Mouse (Mus musculus): ENCODE measurements around the gene Tsks. TPM values are rescaled to one million over a fixed set of nuclear protein-coding genes. Genes with fewer than 3 reads are reported as not detected.

Tsks gene
- polyA plus RNA-seq, 1 experiment from 2014 or later: 0.23 TPM

- Histone ChIP-seq H3K27me3 (ENCODE audit: control insufficient read depth, insufficient read depth, low read length) (no peaks in the 10 kb centered on the region), H3K4me1 (replicated peaks; ENCODE audit: control insufficient read depth, insufficient read depth, low read length) (peaks cover 7% of the 10 kb centered on the region), H3K9ac (ENCODE audit: low read length) (no peak overlapping the region), H3K27ac (ENCODE audit: low read depth, low read length) (no peak overlapping the region), H3K9me3 (ENCODE audit: control insufficient read depth, low read length) (no peaks in the 10 kb centered on the region), H3K4me3 (ENCODE audit: low read depth, low read length) (no peak overlapping the region), H3K36me3 (ENCODE audit: control insufficient read depth, insufficient read depth, low read length) (peaks cover 27% of the 10 kb centered on the region), H3K4me2 (ENCODE audit: low read depth, low read length, severe bottlenecking) (no peak overlapping the region)
- DNase-seq (ENCODE audit: low spot score) (no peak), ATAC-seq (replicated peaks; ENCODE audit: low FRiP score) (no peak)
- 89% methylated on average over 21 of the region's 21 CpGs for WGBS
These were observed 57.6 kb downstream of the Tsks start for GRCm38 (mm10) chr7:45000539-45001114.

- H3K27ac ChIP-seq (ENCODE audit: low read depth, low read length): no peak overlapping the region
- DNase-seq (ENCODE audit: low spot score) (no peak), ATAC-seq (replicated peaks; ENCODE audit: low FRiP score) (no peak)
- H3K4me1 ChIP-seq (replicated peaks; ENCODE audit: control insufficient read depth, insufficient read depth, low read length): peaks cover 7% of the 10 kb centered on the region
- WGBS: 87% methylated on average over 7 of the region's 7 CpGs
- H3K4me3 ChIP-seq (ENCODE audit: low read depth, low read length): no peak overlapping the region
- no peaks in the 10 kb centered on the region for H3K9me3 ChIP-seq (ENCODE audit: control insufficient read depth, low read length)
- no peak overlapping the region for H3K9ac ChIP-seq (ENCODE audit: low read length)
- no peaks in the 10 kb centered on the region for H3K27me3 ChIP-seq (ENCODE audit: control insufficient read depth, insufficient read depth, low read length)
- H3K4me2 ChIP-seq (ENCODE audit: low read depth, low read length, severe bottlenecking): no peak overlapping the region
- peaks cover 36% of the 10 kb centered on the region for H3K36me3 ChIP-seq (ENCODE audit: control insufficient read depth, insufficient read depth, low read length)
These were observed 59.4 kb downstream of the Tsks start for GRCm38 (mm10) chr7:45002440-45002839.

- DNase-seq (ENCODE audit: low spot score) (no peak), ATAC-seq (replicated peaks; ENCODE audit: low FRiP score) (no peak)
- no peaks in the 10 kb centered on the region for H3K27me3 ChIP-seq (ENCODE audit: control insufficient read depth, insufficient read depth, low read length)
- no peak overlapping the region for H3K4me2 ChIP-seq (ENCODE audit: low read depth, low read length, severe bottlenecking)
- no peaks in the 10 kb centered on the region for H3K4me1 ChIP-seq (replicated peaks; ENCODE audit: control insufficient read depth, insufficient read depth, low read length)
- no peaks in the 10 kb centered on the region for H3K9me3 ChIP-seq (ENCODE audit: control insufficient read depth, low read length)
- H3K27ac ChIP-seq (ENCODE audit: low read depth, low read length): no peak overlapping the region
- H3K4me3 ChIP-seq (ENCODE audit: low read depth, low read length): no peak overlapping the region
- H3K36me3 ChIP-seq (ENCODE audit: control insufficient read depth, insufficient read depth, low read length): peaks cover 44% of the 10 kb centered on the region
- 90% methylated on average over 3 of the region's 3 CpGs for WGBS
- no peak overlapping the region for H3K9ac ChIP-seq (ENCODE audit: low read length)
These were observed 61.5 kb downstream of the Tsks start for GRCm38 (mm10) chr7:45004546-45004945.

GRCm38 (mm10) chr7:45005321-45005992, 62.5 kb downstream of the Tsks start:
- DNase-seq (ENCODE audit: low spot score) (no peak), ATAC-seq (replicated peaks; ENCODE audit: low FRiP score) (no peak)
- Histone ChIP-seq H3K4me1 (replicated peaks; ENCODE audit: control insufficient read depth, insufficient read depth, low read length) (no peaks in the 10 kb centered on the region), H3K9ac (ENCODE audit: low read length) (no peak overlapping the region), H3K4me3 (ENCODE audit: low read depth, low read length) (no peak overlapping the region), H3K36me3 (ENCODE audit: control insufficient read depth, insufficient read depth, low read length) (peaks cover 44% of the 10 kb centered on the region), H3K27me3 (ENCODE audit: control insufficient read depth, insufficient read depth, low read length) (no peaks in the 10 kb centered on the region), H3K9me3 (ENCODE audit: control insufficient read depth, low read length) (no peaks in the 10 kb centered on the region), H3K27ac (ENCODE audit: low read depth, low read length) (no peak overlapping the region), H3K4me2 (ENCODE audit: low read depth, low read length, severe bottlenecking) (no peak overlapping the region)
- 88% methylated on average over 6 of the region's 6 CpGs for WGBS

DNA sequence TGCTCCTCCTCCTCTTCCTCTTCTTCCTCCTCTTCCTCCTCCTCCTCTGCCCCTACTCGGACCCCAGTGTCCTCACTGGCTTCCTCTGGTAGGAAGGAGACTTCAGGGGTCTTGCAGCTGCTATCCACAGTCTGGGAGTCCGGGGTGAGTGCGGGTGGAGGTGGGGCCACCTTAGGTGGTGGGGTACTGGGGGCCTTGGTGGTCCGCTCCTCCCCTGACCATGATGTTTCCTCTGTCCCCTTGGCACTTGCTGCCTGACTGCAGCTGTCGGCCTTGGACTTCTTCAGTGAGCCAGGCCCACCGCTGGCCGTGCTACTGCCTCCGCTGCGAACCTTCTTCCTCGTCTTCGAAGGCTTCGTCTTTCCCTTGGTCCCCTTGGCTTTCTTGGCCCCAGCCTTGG, 63.5 kb downstream of the Tsks start:
- H3K9me3 ChIP-seq (ENCODE audit: control insufficient read depth, low read length): no peaks in the 10 kb centered on the region
- no peaks in the 10 kb centered on the region for H3K4me1 ChIP-seq (replicated peaks; ENCODE audit: control insufficient read depth, insufficient read depth, low read length)
- no peaks in the 10 kb centered on the region for H3K27me3 ChIP-seq (ENCODE audit: control insufficient read depth, insufficient read depth, low read length)
- ATAC-seq (replicated peaks; ENCODE audit: low FRiP score): no peak
- 96% methylated on average over 12 of the region's 12 CpGs for WGBS
- no peak overlapping the region for H3K9ac ChIP-seq (ENCODE audit: low read length)
- H3K4me2 ChIP-seq (ENCODE audit: low read depth, low read length, severe bottlenecking): no peak overlapping the region
- H3K4me3 ChIP-seq (ENCODE audit: low read depth, low read length): no peak overlapping the region
- peaks cover 43% of the 10 kb centered on the region for H3K36me3 ChIP-seq (ENCODE audit: control insufficient read depth, insufficient read depth, low read length)
- no peak for DNase-seq (ENCODE audit: low spot score)
- H3K27ac ChIP-seq (ENCODE audit: low read depth, low read length): no peak overlapping the region

DNA sequence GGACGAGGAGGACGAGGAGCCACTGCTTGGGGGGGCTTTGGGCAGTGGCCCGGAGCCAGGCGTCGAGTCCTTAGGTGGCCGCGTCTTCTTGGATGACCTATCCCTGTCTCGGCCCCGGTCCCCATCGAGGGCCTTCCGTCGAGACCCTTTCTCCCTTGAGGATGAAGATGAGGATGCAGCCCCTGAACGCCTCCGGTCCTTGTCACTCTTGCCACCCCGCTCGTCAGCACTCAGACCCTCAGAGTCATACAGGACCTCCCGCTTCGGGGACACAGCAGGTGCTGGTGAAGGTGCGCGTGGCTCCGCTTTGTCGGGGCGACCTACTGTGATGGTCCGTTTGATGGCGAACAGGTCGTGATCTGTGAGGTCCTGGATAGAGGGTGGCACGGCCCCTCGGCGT, 64.1 kb downstream of the Tsks start:
- H3K9me3 ChIP-seq (ENCODE audit: control insufficient read depth, low read length): no peaks in the 10 kb centered on the region
- ATAC-seq (replicated peaks; ENCODE audit: low FRiP score) (no peak), DNase-seq (ENCODE audit: low spot score) (no peak)
- no peaks in the 10 kb centered on the region for H3K27me3 ChIP-seq (ENCODE audit: control insufficient read depth, insufficient read depth, low read length)
- H3K27ac ChIP-seq (ENCODE audit: low read depth, low read length): no peak overlapping the region
- WGBS: 95% methylated on average over 29 of the region's 29 CpGs
- no peaks in the 10 kb centered on the region for H3K4me1 ChIP-seq (replicated peaks; ENCODE audit: control insufficient read depth, insufficient read depth, low read length)
- H3K4me2 ChIP-seq (ENCODE audit: low read depth, low read length, severe bottlenecking): no peak overlapping the region
- peaks cover 43% of the 10 kb centered on the region for H3K36me3 ChIP-seq (ENCODE audit: control insufficient read depth, insufficient read depth, low read length)
- H3K4me3 ChIP-seq (ENCODE audit: low read depth, low read length): no peak overlapping the region
- no peak overlapping the region for H3K9ac ChIP-seq (ENCODE audit: low read length)

Other genes starting within 250 kb of the Tsks start
- gene Izumo2, start 234.5 kb upstream of the Tsks start, polyA plus RNA-seq (2014; fragmentation: Nextera tagmentation; extraction: Ambion mirVana): not detected in 2 replicates
- gene Vrk3, start 194.8 kb upstream of the Tsks start, polyA plus RNA-seq (2014; fragmentation: Nextera tagmentation; extraction: Ambion mirVana): 41.7 and 42.2 TPM in 2 replicates
- gene Zfp473, start 192.2 kb upstream of the Tsks start, polyA plus RNA-seq (2014; fragmentation: Nextera tagmentation; extraction: Ambion mirVana): 3.9 and 4.4 TPM in 2 replicates
- 73.5 and 86.5 TPM in 2 replicates for gene Nup62, start 127.1 kb upstream of the Tsks start, polyA plus RNA-seq (2014; fragmentation: Nextera tagmentation; extraction: Ambion mirVana)
- 1.1 and 1.4 TPM in 2 replicates for gene Il4i1, start 126.8 kb upstream of the Tsks start, polyA plus RNA-seq (2014; fragmentation: Nextera tagmentation; extraction: Ambion mirVana)
- 3.2 and 3.4 TPM in 2 replicates for gene Atf5, start 126.5 kb upstream of the Tsks start, polyA plus RNA-seq (2014; fragmentation: Nextera tagmentation; extraction: Ambion mirVana)
- 79.9 and 83.0 TPM in 2 replicates for gene Akt1s1, start 94.2 kb upstream of the Tsks start, polyA plus RNA-seq (2014; fragmentation: Nextera tagmentation; extraction: Ambion mirVana)
- 67.6 and 69.9 TPM in 2 replicates for gene Tbc1d17, start 94.1 kb upstream of the Tsks start, polyA plus RNA-seq (2014; fragmentation: Nextera tagmentation; extraction: Ambion mirVana)
- 31.6 and 32.1 TPM in 2 replicates for gene Pnkp, start 86.1 kb upstream of the Tsks start, polyA plus RNA-seq (2014; fragmentation: Nextera tagmentation; extraction: Ambion mirVana)
- gene Ptov1, start 73.4 kb upstream of the Tsks start, polyA plus RNA-seq (2014; fragmentation: Nextera tagmentation; extraction: Ambion mirVana): 454 and 526 TPM in 2 replicates
- 135 and 139 TPM in 2 replicates for gene Med25, start 50.5 kb upstream of the Tsks start, polyA plus RNA-seq (2014; fragmentation: Nextera tagmentation; extraction: Ambion mirVana)
- gene Fuz, start 47.1 kb upstream of the Tsks start, polyA plus RNA-seq (2014; fragmentation: Nextera tagmentation; extraction: Ambion mirVana): 32.9 TPM in 2 replicates
- 88.8 and 93.4 TPM in 2 replicates for gene Ap2a1, start 13.7 kb upstream of the Tsks start, polyA plus RNA-seq (2014; fragmentation: Nextera tagmentation; extraction: Ambion mirVana)
- gene Cpt1c, start 31.6 kb downstream of the Tsks start, polyA plus RNA-seq (2014; fragmentation: Nextera tagmentation; extraction: Ambion mirVana): 26.3 and 27.2 TPM in 2 replicates
- 286 and 301 TPM in 2 replicates for gene Prmt1, start 43.4 kb downstream of the Tsks start, polyA plus RNA-seq (2014; fragmentation: Nextera tagmentation; extraction: Ambion mirVana)
- gene Irf3, start 54.4 kb downstream of the Tsks start, polyA plus RNA-seq (2014; fragmentation: Nextera tagmentation; extraction: Ambion mirVana): 75.3 and 86.0 TPM in 2 replicates
- 70.6 and 74.9 TPM in 2 replicates for gene Bcl2l12, start 55.5 kb downstream of the Tsks start, polyA plus RNA-seq (2014; fragmentation: Nextera tagmentation; extraction: Ambion mirVana)
- gene Scaf1, start 73.2 kb downstream of the Tsks start, polyA plus RNA-seq (2014; fragmentation: Nextera tagmentation; extraction: Ambion mirVana): 59.9 and 60.2 TPM in 2 replicates
- 15.5 and 16.6 TPM in 2 replicates for gene Rras, start 74.8 kb downstream of the Tsks start, polyA plus RNA-seq (2014; fragmentation: Nextera tagmentation; extraction: Ambion mirVana)
- 16.1 and 19.2 TPM in 2 replicates for gene Prr12, start 109.7 kb downstream of the Tsks start, polyA plus RNA-seq (2014; fragmentation: Nextera tagmentation; extraction: Ambion mirVana)
- 52.6 and 64.0 TPM in 2 replicates for gene Nosip, start 119.2 kb downstream of the Tsks start, polyA plus RNA-seq (2014; fragmentation: Nextera tagmentation; extraction: Ambion mirVana)
- gene Prrg2, start 119.5 kb downstream of the Tsks start, polyA plus RNA-seq (2014; fragmentation: Nextera tagmentation; extraction: Ambion mirVana): 14.2 and 18.4 TPM in 2 replicates
- 110 and 118 TPM in 2 replicates for gene Rcn3, start 149.0 kb downstream of the Tsks start, polyA plus RNA-seq (2014; fragmentation: Nextera tagmentation; extraction: Ambion mirVana)
- 7.1 and 7.3 TPM in 2 replicates for gene Fcgrt, start 160.6 kb downstream of the Tsks start, polyA plus RNA-seq (2014; fragmentation: Nextera tagmentation; extraction: Ambion mirVana)
- 1,418 and 1,481 TPM in 2 replicates for gene Rps11, start 181.2 kb downstream of the Tsks start, polyA plus RNA-seq (2014; fragmentation: Nextera tagmentation; extraction: Ambion mirVana)
- 1,136 and 1,164 TPM in 2 replicates for gene Rpl13a, start 185.6 kb downstream of the Tsks start, polyA plus RNA-seq (2014; fragmentation: Nextera tagmentation; extraction: Ambion mirVana)
- gene Gm45713, start 193.0 kb downstream of the Tsks start, polyA plus RNA-seq (2014; fragmentation: Nextera tagmentation; extraction: Ambion mirVana): 0.45 and 0.55 TPM in 2 replicates
- 1.2 and 1.8 TPM in 2 replicates for gene Flt3l, start 193.2 kb downstream of the Tsks start, polyA plus RNA-seq (2014; fragmentation: Nextera tagmentation; extraction: Ambion mirVana)
- gene Pih1d1, start 211.1 kb downstream of the Tsks start, polyA plus RNA-seq (2014; fragmentation: Nextera tagmentation; extraction: Ambion mirVana): 95.9 and 110 TPM in 2 replicates
- gene Aldh16a1, start 211.4 kb downstream of the Tsks start, polyA plus RNA-seq (2014; fragmentation: Nextera tagmentation; extraction: Ambion mirVana): 44.0 and 44.1 TPM in 2 replicates
- 3.6 and 4.6 TPM in 2 replicates for gene Slc17a7, start 220.7 kb downstream of the Tsks start, polyA plus RNA-seq (2014; fragmentation: Nextera tagmentation; extraction: Ambion mirVana)
- gene Gfy, start 236.4 kb downstream of the Tsks start, polyA plus RNA-seq (2014; fragmentation: Nextera tagmentation; extraction: Ambion mirVana): 0.13 and 0.33 TPM in 2 replicates
- gene Pth2, start 237.8 kb downstream of the Tsks start, polyA plus RNA-seq (2014; fragmentation: Nextera tagmentation; extraction: Ambion mirVana): not detected in 2 replicates